Mouse (Mus musculus) ES-E14 (cell line): ENCODE data around the gene Azgp1. TPM values are rescaled to one million over a fixed set of nuclear protein-coding genes. Genes with fewer than 3 reads are reported as not detected.
"Not testable (repeated sequence)": the region's sequence is repeated elsewhere in the genome, so short reads cannot be mapped to it uniquely, and the experiment has no call there.

Experiments
- DNase-seq: peaks from one replicate; pipeline ENCODE4 v3.0.0-alpha.2; 2013; ENCODE audit warnings: low read depth, low spot score
- H3K27ac ChIP-seq: 2 replicates; pipeline ENCODE4 v1.5.1; 2012; ENCODE audit warnings: low read depth, mild to moderate bottlenecking, low read length, moderate library complexity, mixed read lengths; ENCODE audit not compliant: poor library complexity, insufficient read depth, severe bottlenecking
- H3K36me3 ChIP-seq: 2 replicates; pipeline ENCODE4 v1.6.1; 2012; ENCODE audit warnings: mild to moderate bottlenecking, low read length, moderate library complexity, mixed read lengths; ENCODE audit not compliant: control insufficient read depth, poor library complexity, insufficient read depth, severe bottlenecking
- H3K4me1 ChIP-seq, 2 experiments: fragments of 150-350 bp in 1 of 2; sonication (generic) in 1 of 2; 2 replicates each; pipeline ENCODE4 v1.6.1; 2012; ENCODE audit warnings: low read length in 2 of 2, mild to moderate bottlenecking in 1 of 2, mixed read lengths in 1 of 2; ENCODE audit not compliant: control insufficient read depth in 2 of 2, insufficient read depth in 2 of 2, poor library complexity in 1 of 2
- H3K4me3 ChIP-seq, 2 experiments: fragments of 150-350 bp in 1 of 2; sonication (generic) in 1 of 2; 2 replicates each; pipeline ENCODE4 v1.5.1; 2012; ENCODE audit warnings: low read length in 2 of 2, low read depth in 1 of 2, mild to moderate bottlenecking in 1 of 2, mixed read lengths in 1 of 2; ENCODE audit not compliant: insufficient read depth in 1 of 2, poor library complexity in 1 of 2, severe bottlenecking in 1 of 2
- H3K9ac ChIP-seq: 2 replicates; pipeline ENCODE4 v1.6.1; 2012; ENCODE audit warnings: low read depth, mild to moderate bottlenecking, low read length, mixed read lengths; ENCODE audit not compliant: poor library complexity, insufficient read depth, severe bottlenecking
- H3K9me3 ChIP-seq: fragments of 150-350 bp; sonication (generic); 2 replicates; pipeline ENCODE4 v1.6.1; 2012; ENCODE audit warnings: low read depth, mild to moderate bottlenecking, low read length; ENCODE audit not compliant: control insufficient read depth, insufficient read depth
- CHD2 ChIP-seq: IDR thresholded peaks from 2 replicates; pipeline ENCODE4 v1.6.1; 2014; ENCODE audit warnings: mild to moderate bottlenecking, low read depth, low read length, inconsistent platforms
- HCFC1 ChIP-seq: IDR thresholded peaks from 2 replicates; pipeline ENCODE4 v1.6.1; 2012; ENCODE audit warnings: low read length, inconsistent platforms, borderline replicate concordance; ENCODE audit not compliant: insufficient read depth
- MAFK ChIP-seq: IDR thresholded peaks from 2 replicates; pipeline ENCODE4 v1.6.1; 2014; ENCODE audit warnings: mild to moderate bottlenecking, low read depth, low read length, inconsistent platforms; ENCODE audit not compliant: insufficient read depth
- ZC3H11A ChIP-seq: IDR thresholded peaks from 2 replicates; pipeline ENCODE4 v1.6.1; 2012; ENCODE audit warnings: low read depth, mild to moderate bottlenecking, inconsistent platforms, low read length, borderline replicate concordance
- ZNF384 ChIP-seq: IDR thresholded peaks from 2 replicates; pipeline ENCODE4 v1.6.1; 2012; ENCODE audit warnings: low read depth, low read length, inconsistent platforms
- in situ Hi-C, 2 experiments: fragments of 600-800 bp; cut with MboI; formaldehyde crosslinking; loops; one replicate each; pipeline ENCODE4 v1.15.1; 2025; ENCODE audit warnings: low sequenced_read_pairs in 2 of 2, inconsistent platforms in 1 of 2; ENCODE audit not compliant: unreplicated experiment in 2 of 2
- total RNA-seq: library from RNA; depleted of rRNA; stranded (reverse); fragments of 300-350 nt; gene quantifications from 2 replicates; pipeline ENCODE4 v1.2.3, GENCODE M21; 2012; rRNA removed

Azgp1 gene
- not detected in 2 replicates for total RNA-seq

GRCm38 (mm10) chr5:137981300-137981699 is at the start of gene Azgp1:
TSS of gene Azgp1 (plus strand) at chr5:137981520.
- no peaks in the 10 kb centered on the region for H3K9me3 ChIP-seq
- no peaks in the 10 kb centered on the region for H3K36me3 ChIP-seq
- TF ChIP-seq ZC3H11A (no peak), CHD2 (no peak), ZNF384 (no peak), MAFK (no peak), HCFC1 (no peak)
- no peak for DNase-seq
- no peaks in the 10 kb centered on the region for H3K4me1 ChIP-seq
- in situ Hi-C loops: no loop called here
- H3K9ac ChIP-seq: no peak within 1 kb of the TSS
- H3K4me3 ChIP-seq: no peak within 1 kb of the TSS
- no peak within 1 kb of the TSS for H3K27ac ChIP-seq

GRCm38 (mm10) chr5:137933934-137934333 is 47.4 kb upstream of the Azgp1 start:
- H3K9ac ChIP-seq, H3K4me3 ChIP-seq, in situ Hi-C loops, H3K9me3 ChIP-seq, H3K36me3 ChIP-seq: not testable (repeated sequence)
- DNase-seq: peak; percentile 57
- Histone ChIP-seq H3K27ac (peak overlapping the region; percentile 90; the same call in 1 of the 2 replicates), H3K4me1 (peaks cover 5 to 20% of the 10 kb centered on the region in 2 experiments)
- peak; percentile 38; the same call in 1 of the 2 replicates for TF ChIP-seq CHD2

GRCm38 (mm10) chr5:137936486-137936885 is 44.8 kb upstream of the Azgp1 start:
- no peak for DNase-seq
- H3K9ac ChIP-seq: no peak overlapping the region
- no peaks in the 10 kb centered on the region; the same call in 1 of the 2 replicates for H3K36me3 ChIP-seq
- TF ChIP-seq ZC3H11A (no peak), ZNF384 (no peak), CHD2 (no peak), MAFK (no peak), HCFC1 (no peak)
- in situ Hi-C loops: no loop called here
- no peak overlapping the region for H3K4me3 ChIP-seq
- H3K27ac ChIP-seq: no peak overlapping the region
- H3K9me3 ChIP-seq: no peaks in the 10 kb centered on the region
- peaks cover 5 to 19% of the 10 kb centered on the region in 2 experiments for H3K4me1 ChIP-seq

DNA sequence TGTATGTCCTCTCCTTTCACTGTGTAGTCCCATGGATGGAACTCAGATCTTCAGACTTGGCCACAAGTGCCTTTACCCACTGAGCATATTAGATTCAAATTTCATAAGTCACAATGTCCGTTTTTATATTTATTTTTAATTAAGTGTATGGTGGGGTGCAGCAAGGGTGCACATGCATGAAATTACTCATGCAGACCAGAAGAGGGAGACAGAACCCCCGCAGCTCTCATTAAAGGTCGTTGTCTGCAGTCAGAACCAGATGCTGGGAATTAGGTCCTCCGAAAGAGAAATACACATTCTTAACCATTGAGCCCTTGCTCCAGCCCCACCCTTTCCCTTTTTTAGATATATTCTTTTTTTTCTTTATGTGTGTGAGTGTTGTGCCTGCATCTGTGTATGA is 44.1 kb upstream of the Azgp1 start:
- Histone ChIP-seq H3K9me3 (no peaks in the 10 kb centered on the region), H3K9ac (no peak overlapping the region)
- in situ Hi-C loops: no loop called here

GRCm38 (mm10) chr5:137940948-137941347 is 40.4 kb upstream of the Azgp1 start:
- Histone ChIP-seq H3K4me3 (no peak overlapping the region), H3K27ac (no peak overlapping the region), H3K4me1 (peaks cover 3 to 6% of the 10 kb centered on the region in 2 experiments; a peak in 3 of 4 replicates), H3K36me3 (no peaks in the 10 kb centered on the region; the same call in 1 of the 2 replicates), H3K9ac (no peak overlapping the region), H3K9me3 (no peaks in the 10 kb centered on the region)
- TF ChIP-seq ZNF384 (no peak), MAFK (no peak), CHD2 (no peak), ZC3H11A (no peak), HCFC1 (no peak)
- no peak for DNase-seq
- in situ Hi-C loops: no loop called here

More for the DNA sequence above, 44.1 kb upstream of the Azgp1 start:
- no peak for DNase-seq
- Histone ChIP-seq H3K4me1 (peaks cover 5 to 17% of the 10 kb centered on the region in 2 experiments), H3K36me3 (no peaks in the 10 kb centered on the region; the same call in 1 of the 2 replicates), H3K27ac (no peak overlapping the region), H3K4me3 (no peak overlapping the region)
- no peak for TF ChIP-seq ZC3H11A
- TF ChIP-seq HCFC1: no peak
